Mouse (Mus musculus) frontal cortex, adult 2 months (tissue): ENCODE measurements at regions not wholly inside any gene's neighbourhood (a gene's known extent, or its start where the extent isn't known, plus 50 kb on each side); places are given as distances from the start of the nearest gene placed in this dataset.

Experiments
- DNase-seq, 2 experiments: peaks; one replicate each; pipeline ENCODE4 v3.0.0; 2022; ENCODE audit warnings: low spot score in 1 of 2; ENCODE audit errors: extremely low spot score in 1 of 2

GRCm38 (mm10) chr2:74930702-74931101 lies 105.1 kb downstream of the Mtx2 start:
- DNase-seq, result no peak

- DNase-seq, result no peak
Observed at GRCm38 (mm10) chr2:74933190-74933589, 107.6 kb downstream of the Mtx2 start.

DNA sequence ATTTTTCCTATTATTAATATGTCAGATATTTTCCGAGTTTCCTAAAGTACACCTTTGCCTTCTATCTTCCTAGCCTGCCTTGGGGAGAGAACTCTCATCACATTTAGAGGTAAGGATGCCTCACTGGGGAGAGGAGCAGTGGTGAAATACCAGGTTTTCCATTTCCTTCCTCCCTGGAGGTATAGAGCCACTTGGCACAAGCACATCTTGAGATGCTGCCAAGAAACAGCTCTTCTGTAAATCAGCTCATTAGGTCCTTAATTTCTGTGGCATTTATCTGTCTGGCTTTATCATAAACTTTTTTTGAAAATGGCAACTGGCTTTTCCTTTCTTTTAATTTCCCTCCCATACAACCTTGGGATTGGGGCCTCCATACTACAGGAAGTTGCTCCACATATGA lies 108.2 kb downstream of the Mtx2 start:
- DNase-seq, result no peak

GRCm38 (mm10) chr2:74938711-74939110 lies 113.1 kb downstream of the Mtx2 start:
- no peak for DNase-seq

DNA sequence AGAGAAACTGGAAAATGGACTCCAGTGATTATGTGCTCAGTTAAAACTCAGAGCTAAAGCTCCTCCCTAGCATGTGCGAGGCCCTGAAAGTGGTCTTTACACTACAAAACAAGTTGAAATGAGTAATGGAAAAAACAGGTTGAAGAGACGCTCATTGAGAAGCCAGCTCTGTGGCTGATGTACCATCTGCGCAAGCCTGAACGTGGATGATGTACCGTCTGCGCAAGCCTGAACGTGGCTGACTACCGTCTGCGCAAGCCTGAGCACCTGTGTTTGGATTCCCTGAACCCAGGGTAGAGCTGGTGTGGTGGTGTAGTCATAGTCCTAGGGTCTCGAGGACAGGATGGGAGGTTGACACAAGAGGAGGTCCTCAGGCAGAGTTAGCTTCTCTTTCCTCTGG lies 116.4 kb downstream of the Mtx2 start:
- DNase-seq, result no peak

DNA sequence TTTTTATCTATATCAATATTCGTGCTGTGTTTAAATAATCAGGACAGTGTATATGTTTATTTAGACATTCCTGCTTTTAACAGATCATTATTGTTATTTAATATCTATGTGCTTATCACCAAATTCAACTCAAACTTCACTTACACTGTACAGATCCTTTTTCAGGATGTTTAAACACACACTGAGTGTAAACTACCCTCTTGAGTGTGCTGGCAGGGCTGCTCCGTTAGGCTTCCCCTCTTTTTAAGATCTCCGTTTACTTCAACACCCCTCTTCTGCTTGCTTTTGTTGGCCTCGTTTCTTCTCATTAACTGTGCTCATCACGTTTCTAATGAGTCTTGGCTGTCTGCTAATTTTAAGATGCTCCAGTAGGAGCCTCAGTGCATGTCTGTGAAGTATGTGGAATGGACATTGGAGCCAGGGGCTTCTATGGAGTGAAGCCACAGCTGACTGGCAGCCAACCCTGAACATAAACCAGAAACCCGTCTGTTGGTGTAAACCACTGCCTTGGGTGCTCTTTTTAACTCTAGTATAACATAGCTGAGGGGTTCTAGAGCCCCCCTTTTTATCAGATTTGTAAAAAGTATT lies 117.1 kb downstream of the Mtx2 start:
- no peak for DNase-seq

DNA sequence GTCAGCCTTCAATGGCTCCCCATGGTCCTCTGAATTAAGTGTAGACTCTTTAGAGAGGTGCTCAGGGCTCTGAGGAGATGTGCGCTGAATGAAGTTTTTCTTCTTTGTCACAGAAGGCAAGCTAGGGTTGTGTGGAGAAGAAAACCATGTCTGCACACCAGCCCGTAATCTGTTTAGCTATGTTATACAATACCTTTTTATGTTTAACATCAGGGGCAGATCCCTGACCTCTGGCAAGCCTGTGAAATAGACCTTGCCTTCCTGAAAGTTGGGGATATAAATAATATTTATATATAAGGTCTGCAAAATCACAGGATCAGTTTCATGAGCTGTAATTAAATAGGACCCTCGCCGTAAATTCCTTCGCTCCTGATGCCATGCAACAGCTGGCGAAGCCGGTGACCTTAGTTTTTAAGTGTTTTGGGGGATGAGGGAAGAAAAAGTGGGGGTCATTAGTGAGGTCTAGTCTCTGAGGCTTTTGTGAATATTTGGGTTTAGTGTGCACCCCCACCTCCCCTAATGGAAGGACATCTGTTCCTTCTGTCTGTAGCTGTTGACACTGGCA lies 119.7 kb downstream of the Mtx2 start:
- no peak for DNase-seq

GRCm38 (mm10) chr2:74951401-74952260 lies 126.0 kb downstream of the Mtx2 start:
- no peak for DNase-seq

DNA sequence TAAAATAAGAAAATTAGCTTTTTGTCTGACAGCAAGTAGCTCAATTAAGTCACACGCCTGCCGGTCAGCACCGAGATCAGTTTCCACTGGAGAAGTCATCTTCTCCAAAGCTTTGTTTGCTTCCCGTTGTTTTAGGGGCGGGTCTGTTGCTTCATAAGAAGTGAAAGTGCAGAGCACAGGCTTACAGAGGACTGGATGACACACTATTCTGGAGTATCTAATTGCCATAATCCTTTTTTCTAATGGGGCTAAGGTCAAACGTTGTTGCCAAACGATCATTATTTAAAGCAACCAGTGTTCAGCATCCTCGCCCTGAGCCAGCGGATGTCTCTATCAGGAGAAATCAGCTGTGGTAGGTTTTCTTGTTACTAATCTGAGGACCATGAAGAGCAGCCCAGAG lies 128.5 kb downstream of the Mtx2 start:
- no peak for DNase-seq

GRCm38 (mm10) chr2:74955281-74956128 lies 129.9 kb downstream of the Mtx2 start:
- no peak for DNase-seq

DNA sequence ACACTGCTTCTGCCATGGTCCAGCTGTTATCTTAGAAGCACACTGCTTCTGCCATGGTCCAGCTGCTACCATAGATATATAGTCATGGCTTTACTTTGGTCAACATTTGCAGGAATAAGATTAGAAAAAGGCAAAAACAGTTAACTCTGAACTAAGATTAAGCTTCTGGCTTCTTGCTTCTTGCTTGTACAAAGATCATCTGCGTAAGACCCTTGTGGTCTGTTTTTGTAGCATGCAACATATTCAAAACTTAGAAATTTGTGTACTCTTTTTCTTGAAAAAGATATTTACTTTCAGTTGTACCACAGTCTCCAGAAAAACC lies 130.5 kb downstream of the Mtx2 start:
- no peak for DNase-seq

GRCm38 (mm10) chr2:74956556-74956955 lies 131.0 kb downstream of the Mtx2 start:
- DNase-seq, result no peak

DNA sequence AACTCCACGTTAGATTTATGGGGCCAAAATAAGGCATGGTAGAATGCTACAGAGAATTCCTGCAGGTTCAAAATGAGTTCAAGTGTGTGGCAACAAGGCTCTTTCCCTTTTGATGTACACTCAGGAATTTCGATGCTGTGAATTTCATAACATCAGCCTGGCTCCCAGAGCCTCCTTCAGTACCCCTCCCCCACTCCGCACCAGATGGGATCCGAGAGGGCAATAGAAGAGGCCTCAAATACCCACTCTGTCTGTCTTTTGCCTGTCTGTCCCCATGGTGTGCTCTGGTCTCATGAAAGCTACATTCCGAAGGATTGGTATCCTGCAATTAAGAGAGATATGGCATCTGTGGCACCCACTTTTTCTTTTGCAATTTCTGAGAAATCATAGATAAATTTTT lies 134.3 kb downstream of the Mtx2 start:
- no peak for DNase-seq

- DNase-seq, result no peak
Observed at GRCm38 (mm10) chr2:74962416-74962815, 136.8 kb downstream of the Mtx2 start.

DNA sequence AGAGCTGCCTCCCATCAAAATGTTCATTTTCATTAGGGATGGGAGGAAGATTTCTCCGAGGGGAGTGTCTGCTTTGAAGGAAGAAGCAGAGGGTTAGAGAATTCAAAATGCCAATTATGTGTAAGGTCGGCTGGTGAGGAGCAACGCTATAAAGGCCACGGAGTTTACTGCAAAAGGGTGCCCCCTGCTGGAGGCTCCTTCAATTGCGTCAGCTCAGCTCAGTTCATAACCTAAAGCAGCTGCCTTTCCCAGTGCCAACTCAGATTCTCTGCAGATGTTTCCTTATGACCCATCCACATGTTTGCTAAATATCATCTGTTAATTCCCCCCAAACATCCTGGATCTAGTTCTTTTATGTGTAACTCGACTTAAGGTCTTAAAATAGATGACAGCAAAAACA lies 138.8 kb downstream of the Mtx2 start:
- DNase-seq, result peak; percentile 31 to 93

DNA sequence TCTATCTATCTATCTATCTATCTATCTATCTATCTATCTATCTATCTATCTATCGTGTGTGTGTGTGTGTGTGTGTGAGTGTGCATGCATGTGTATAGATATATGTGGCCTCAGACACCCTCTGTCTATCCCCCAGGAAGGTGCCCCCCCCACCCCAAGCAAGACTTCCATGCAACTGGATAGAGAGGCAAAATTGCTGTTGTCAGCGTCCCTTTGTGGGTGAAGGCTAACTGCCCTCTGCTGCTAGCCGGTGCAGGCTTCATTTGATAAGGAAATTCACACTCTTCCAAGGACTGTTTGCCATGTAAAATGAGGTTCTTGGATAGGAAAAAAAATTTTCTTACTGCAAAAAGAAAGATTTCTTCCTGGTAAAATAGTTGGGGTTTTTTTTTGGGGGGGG lies 139.4 kb downstream of the Mtx2 start:
- DNase-seq, result no peak

- DNase-seq, result no peak
Observed at GRCm38 (mm10) chr2:74965384-74966060, 139.9 kb downstream of the Mtx2 start.

- no peak for DNase-seq
Observed at GRCm38 (mm10) chr2:74970611-74971265, 145.1 kb downstream of the Mtx2 start.

DNA sequence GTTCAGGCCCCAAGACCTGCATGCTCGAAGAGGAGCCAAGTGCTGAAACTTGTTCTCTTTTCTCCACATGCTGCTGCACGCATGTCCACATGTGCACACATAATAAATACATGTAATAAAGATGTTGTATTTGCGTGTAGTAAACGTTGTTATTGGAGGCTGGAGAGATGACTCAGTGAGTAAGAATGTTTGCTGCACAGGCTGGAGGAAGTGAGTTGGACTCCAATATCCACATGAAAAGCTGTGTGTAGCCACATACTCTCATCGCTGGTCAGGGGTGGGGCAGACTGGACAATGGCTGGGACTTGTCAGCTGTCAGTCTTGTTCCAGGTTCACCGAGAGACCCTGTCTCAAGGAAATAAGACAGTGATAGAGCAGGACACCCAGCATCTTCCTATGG lies 147.8 kb downstream of the Mtx2 start:
- no peak for DNase-seq
